Mouse (Mus musculus): ENCODE data around the gene Bmper.

Bmper gene

DNA sequence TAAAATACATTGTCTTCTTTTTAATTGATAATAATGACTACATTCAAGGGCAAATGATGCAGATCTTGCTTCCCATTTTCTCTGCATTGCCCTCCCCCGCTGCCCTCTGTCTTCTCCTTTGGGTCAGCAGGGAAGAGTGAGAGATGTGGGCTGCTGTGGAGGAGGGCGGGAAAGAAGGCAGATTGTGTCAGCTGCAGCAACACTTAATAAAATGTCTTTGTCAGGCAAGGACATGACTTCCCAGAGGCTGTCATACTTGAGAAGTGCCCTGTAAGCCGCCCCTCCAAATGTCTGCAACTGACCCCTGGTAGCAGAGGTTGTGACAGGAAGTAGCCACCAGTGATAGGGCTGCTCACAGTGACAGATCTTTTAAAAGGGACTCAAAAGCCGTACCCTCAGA lies 83.3 kb downstream of the Bmper start:
- DNase-seq (ENCODE audit: low spot score), result no peak

DNA sequence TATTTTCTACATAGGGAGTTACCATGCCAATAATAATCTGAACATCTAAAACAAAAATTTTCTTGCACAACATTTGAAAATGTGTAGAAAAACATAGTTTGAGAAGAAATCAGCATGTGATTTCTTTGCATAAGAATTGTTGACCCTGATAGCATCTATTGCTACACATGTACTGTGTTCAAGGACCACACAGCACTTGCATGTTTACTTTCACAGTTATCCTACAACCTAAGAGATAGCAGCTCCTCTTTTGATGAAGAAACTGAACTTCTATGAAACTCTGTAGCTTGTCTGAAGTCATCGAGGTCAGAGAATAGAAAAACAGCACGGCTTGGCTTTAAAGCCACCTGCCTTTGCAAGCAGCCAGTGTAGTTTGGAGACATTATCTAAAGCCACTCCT lies 85.0 kb downstream of the Bmper start:
- no peak for DNase-seq (ENCODE audit: low spot score)

DNA sequence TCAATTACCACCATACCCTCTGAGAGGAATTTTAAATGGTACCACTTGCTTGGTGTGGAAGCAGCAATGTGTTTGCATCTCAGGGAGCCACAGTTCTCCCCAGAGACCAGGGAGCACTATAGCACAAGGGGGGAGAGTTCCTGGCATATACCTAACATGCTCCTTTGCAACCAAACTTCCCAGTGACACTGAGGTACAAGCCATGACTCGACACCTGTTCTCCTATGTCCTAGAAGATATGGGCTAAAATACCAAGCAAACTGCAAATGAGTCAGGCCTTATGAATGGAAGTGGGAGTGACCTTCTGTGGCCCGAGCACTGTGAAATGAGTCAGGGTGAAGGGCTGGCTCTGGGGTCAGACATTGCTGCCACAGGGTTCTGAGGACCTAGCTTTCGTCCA lies 88.1 kb downstream of the Bmper start:
- no peak for DNase-seq (ENCODE audit: low spot score)

DNA sequence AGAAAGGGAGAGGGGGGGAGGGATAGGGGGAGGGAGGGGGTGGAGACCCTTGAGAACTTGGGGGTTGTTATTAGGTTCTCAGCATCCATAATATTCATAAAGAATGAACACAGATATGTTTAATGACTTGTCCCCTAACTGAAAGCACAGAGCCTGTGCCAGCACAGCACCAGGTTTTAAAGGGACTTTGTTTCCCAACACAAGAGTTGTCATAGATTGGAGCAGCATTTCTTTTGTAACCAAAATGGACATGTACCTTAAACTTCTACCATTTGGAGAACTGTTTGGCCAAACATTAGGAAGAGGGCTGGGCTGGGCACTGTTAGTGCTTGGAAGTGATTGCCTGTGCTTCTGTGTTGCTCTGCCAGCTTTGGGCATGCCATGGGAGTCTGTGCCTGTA lies 89.1 kb downstream of the Bmper start:
- no peak for DNase-seq (ENCODE audit: low spot score)

DNA sequence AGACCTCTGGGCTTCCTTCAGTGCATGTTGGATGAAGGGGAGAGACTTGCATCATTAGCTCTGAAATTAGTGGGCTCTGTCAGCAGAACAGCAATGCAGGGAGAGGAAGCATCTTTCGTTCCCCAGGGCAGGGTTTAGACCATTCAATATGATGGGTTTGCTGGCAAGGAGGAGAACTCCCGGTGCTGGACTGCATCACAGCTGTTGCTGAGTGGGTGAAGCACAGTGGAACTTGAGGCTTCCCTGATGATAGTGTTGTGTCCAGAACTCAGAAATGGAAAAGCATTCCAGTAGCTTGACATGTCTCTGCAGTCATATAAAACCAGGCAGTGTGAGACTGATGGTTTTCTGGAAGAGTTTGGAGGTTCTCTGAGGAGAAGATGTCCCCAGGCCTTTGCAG lies 90.0 kb downstream of the Bmper start:
- DNase-seq (ENCODE audit: low spot score), result no peak

DNA sequence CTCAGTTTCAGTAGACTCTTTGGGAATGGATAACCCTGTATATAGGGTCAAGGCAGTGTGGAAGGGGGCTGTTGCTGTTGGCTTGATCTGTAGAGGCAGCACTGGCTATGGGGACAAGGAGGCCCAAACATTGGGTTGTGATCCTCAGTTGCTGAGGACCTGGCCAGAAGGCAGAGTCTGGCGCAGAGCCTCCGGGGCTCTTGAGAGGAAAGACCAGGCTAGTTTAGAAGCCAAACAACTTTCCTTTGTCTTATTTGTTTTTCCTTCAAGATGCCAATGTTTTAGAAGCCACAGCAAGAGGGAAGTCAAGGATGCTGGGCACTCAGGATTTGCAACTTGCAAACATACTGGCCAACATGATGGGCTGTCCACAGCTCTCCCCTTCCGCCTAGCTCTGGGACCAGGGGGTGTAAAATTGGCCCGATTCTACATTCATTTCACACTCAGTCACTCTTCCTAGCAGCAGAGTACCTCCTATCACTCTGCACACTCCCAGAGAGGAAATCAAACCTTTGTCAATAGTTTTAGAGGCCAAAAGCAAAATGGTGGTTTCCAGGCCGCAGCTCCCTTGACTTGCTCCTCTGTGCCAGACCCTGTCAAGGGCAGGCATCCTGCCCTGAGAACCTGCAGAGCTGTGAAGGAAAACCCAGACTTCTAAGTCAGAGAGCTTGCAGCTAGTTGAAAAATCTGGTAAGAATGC lies 92.9 kb downstream of the Bmper start:
- no peak for DNase-seq (ENCODE audit: low spot score)

DNA sequence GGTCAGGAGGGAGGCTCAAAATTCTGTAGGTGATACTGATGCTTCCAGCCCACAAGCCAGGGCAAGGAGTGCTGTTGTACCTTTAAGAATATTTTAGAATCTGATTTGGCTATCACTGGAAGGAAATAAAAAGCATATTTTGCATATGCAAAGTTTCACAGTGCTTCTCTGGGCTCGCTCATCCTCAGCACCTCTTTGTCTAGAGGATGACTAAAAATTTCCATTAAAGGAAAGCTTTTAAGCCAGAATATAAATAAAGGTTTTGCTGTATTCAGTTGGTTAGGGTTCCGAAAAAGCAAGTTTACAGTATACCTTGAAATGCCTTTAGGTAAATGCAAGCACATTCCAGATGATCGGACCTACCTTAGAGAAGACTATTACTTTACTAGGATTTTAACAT lies 105.0 kb downstream of the Bmper start:
- DNase-seq (ENCODE audit: low spot score), result no peak

DNA sequence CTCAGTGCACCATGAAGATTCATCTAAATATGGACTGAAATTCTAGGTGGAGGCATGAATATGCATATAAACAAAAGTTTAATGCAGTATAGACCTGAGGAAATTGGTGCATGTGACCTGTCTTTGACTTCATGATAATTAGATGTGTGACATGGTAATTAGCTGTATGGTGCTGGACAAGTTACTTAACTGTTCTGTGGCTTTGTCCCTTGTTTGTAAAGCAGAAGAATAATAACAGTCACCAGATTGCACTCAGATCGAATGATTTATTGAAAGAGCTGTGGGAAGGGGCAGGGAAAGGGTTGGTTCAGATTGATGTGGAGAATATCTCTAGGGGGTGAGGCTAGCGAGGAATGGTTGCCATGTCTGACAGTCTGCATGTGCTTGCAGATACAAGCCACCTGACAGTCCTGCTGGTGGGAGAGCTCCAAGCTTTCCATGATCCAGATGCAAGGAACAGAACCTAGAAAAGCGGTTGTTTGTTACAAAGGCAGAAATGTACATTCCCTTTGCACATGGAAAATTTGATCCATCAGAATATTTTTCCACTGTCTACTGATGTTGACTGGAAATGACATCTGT lies 110.3 kb downstream of the Bmper start:
- DNase-seq (ENCODE audit: low spot score), result no peak

DNA sequence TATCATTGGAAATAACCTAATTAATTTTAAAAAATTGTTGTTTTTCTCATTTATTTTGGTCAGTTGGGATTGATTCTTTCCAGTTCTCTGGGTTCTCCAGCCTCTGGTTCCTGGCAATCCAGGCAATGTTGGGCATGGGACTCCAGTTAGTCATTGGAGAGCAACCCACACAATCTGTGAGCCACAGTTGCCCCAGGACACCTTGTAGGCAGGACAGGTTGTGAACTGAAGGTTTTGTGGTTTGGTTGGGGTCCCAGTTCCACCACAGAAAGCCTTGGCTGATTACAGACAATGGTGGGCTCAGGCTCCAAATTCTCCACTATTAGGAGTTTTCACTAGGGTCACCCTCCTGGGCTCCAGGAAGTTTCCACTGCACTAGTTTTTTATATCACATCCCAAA lies 117.7 kb downstream of the Bmper start:
- no peak for DNase-seq (ENCODE audit: low spot score)

DNA sequence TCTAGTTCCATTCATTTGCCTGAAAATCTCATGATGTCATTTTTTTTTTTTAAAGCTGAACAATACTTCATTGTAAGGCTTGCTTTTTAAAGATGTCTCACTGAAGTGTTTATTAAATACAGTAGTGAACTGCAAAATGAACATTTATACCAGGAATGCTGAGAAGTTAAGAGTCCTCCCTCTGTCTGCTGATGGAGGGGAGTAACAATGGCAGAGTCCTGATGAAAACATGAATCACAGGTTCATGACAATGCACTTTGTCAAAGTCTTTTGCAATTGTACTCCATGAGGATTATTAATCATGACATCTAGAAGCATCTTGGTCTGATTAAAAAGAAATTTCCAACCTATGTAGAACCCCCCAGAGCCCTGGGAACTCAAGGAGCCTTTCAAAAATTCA lies 118.4 kb downstream of the Bmper start:
- DNase-seq (ENCODE audit: low spot score), result no peak

DNA sequence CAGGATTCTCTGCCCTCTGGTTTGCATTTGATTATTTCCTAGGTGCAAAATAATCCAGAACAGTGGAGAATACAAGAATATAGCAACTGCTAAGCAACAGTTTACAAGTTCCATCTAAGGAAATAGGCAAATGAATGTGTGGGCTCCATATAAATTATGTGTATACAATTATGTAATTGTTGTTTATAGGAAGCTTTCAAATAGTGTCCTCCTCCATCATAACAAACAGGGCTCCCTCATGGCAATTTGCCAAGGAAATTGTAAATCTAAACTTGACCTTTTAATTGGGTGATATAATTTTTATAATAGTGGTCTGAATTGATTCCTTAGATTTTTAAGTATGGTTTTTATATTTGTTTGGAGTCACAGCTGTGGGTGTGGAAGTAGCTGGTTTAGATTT lies 121.5 kb downstream of the Bmper start:
- no peak for DNase-seq (ENCODE audit: low spot score)

DNA sequence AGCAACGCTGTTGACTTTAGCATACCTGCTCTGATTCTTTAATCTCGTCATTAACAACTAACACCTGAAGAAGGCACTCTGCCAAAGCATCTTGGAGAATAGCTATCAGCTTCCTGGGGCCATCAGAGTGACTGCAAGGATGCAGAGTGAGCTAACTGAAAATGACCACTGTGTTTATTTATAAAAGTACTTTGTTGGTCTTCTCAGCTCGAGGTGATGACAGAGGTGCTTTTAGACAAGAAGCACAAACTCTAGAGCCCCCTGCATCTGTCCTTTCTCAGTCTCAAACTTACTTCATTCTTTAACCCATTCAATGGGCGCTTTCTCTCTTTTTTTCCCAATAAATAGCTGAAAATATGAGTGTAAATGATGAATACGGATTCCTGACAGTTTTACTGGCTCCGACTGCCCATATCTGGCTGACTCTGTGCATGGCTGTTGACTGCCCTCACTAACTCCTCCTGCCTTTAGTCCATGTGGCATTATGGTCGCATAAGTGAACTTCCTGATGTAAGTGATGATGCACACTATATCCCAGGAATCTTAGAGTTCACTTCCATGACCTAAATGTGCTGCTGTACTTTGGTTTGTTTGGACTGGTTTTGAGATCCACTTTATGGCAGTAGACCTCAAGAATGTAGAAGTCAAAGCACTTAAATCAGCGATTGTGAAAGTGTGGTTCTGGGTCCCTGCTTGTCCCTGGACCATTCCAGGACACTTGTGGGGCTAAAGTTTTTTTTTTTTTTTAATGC lies 122.4 kb downstream of the Bmper start:
- no peak for DNase-seq (ENCODE audit: low spot score)

DNA sequence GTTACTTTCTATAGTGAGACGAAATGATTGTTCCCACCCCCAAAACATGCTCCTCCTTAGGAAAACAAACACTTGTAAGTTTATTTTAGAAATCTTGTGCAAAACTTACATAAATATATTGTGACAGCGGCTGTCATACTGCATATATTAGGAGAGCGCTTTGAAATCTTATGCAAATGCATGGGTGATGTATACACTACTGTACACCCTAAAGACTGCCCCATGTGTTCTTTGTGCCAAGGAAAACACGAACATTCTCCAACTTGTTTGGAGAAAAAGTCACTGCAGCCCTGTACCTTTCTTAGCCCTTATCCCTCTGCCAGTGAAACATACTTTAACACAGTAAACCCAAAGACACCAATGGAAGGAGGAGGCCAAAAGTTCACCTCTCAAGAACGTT lies 126.7 kb downstream of the Bmper start:
- DNase-seq (ENCODE audit: low spot score), result no peak

DNA sequence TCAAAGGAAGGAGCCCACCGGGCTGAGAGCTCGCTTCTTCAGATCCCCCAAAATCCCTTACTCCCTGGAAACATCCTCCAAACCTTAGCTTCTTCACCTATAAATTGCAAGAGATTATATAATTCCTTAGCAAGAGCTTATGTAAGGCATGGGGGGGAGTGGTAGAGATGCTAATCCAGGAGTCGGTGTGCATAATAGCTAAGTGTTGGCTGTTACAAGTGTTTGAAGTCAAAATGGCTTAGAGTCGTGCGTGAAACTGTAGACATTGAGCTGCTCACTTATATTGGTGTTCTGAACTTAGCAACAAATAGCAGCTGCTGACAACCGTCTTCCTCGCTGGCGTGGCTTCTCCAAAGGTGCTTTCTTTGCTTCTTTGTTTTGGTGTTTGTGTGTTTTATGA lies 128.5 kb downstream of the Bmper start:
- no peak for DNase-seq (ENCODE audit: low spot score)

DNA sequence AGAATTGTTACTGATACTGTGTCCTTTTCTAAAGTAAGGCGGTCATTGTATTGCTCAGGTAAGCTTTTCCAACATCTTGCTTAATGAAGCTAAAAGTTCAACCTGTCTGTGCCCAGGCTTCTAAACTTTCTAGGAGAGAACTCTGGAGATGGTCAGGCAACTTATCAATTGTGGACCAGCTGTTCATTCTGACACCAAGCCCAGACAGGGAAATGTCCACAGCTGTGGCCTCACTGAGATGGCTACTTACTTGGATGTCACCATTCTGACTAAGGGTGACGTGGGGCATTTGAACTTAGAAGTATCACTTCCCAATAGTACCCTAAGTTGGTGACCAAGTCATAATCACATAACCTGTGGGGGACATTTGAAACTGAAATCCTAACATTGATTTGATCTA lies 129.5 kb downstream of the Bmper start:
- no peak for DNase-seq (ENCODE audit: low spot score)

DNA sequence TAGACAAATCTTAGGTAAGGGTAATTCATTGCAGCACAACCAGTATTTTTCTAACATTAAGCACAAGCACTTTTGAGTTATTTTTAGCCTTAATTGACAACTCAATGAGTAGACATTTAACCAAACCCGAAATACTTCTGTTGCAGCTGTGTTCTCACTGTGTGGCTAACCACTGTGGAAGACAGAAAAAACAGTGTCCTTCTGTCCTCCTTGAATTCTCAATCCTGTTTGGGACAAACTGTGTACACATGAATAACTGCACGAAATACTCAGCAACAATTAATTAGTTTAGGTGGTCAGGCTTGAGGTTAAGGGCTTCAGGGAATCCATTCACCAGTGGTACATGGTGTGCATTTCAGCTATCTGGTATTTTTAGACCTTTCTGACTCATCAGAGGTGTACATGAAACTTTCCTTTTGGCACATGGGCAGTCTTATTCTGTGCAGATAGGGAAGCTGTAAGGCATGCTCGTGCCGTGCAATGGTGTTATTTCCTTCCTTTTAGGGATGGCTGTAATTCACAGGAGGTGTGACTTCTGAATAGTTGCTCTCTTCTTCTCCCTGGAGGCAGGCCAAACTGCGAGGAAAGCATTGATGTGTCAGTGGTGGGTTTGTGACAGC lies 131.4 kb downstream of the Bmper start:
- no peak for DNase-seq (ENCODE audit: low spot score)

DNA sequence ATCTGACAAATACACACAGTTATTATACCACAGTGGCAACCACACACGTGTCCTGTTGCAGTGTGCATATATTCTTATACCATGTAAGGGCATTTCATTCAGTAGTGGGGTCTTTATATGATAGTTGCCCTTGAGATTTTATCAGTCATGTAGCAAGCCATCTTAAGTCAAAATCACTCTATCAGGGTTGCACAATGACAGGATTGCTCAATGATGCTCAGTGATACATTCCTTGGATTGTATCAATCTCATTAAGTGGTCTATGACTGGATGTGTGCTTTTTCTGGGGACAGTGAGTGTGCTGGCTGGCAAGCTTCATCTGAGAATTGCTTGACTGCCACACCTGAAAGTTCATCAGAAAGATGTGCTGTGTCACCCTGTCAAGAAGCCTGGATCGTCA lies 135.2 kb downstream of the Bmper start:
- no peak for DNase-seq (ENCODE audit: low spot score)

DNA sequence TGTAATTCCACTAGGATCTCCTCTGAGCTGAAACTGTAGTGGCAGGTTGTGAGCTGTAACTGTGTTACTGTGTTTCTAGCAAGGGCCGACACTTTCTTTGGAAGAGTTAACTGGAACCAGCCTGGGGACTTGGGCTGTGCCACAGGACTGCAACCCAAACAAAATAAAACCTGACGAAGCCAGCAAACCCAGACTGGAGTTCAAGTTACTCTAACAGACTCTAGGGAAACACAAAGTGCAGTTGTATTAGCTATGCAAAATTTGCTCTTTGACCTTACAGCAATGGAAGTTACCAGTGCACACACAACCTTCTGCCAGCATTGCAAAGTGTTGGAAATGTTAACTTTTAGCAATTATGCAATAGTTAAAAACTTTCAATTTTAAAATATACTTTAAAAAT lies 140.3 kb downstream of the Bmper start:
- no peak for DNase-seq (ENCODE audit: low spot score)

DNA sequence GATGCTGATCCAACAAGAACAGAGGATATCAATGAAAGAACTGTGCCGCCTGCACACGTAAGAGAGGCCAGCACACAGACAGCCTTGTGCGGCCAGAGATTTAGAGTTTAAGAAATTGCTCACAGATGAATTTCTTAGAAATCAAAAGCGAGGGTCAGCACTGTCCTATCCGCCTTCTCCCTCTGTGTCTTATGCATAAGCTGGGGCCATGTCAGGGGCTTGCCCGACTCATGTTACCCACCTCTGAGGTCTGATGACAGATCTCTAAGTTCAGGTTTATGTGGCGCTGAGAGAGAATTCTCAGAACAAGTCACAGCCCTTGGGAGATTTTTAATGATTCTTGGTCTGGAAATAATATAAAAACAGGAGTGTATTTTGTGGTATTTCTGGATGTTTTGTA lies 140.7 kb downstream of the Bmper start:
- no peak for DNase-seq (ENCODE audit: low spot score)

DNA sequence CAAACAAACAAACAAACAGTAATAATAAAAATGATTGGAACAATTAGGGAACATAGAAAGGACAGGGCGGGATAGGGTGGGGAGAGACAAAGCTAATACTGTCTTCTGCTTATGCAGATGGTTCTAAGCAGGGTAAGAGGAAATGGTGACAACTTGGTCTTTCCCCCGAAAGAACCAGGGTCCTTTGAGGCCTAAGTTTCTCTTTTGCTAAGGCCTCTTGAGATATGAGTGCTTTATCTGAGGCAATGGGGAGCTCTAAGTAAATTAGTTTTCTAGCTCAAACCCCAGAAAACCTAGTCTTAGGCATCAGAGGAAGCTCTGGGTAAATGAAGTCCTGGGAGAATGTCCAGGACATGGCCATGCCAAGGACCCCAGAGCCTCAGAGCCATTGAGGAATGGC lies 141.2 kb downstream of the Bmper start:
- DNase-seq (ENCODE audit: low spot score), result no peak

DNA sequence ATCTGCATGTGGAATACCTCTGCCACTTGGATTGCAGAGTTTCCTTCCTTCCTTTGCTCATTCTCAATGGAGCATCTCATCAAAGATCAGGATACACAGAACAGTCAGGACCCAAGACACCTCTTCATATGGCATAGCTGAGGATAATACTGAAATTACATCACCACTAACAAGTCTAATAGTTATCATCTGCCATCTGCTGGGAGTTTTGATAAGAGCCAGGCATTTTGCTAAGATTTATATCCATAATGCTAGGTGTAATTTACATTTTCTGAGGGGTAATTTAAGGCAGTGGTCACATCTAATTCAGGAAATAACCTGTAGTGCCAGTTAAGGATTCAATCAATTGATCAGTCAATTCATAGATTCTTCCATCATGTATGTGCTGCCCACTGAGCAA lies 145.2 kb downstream of the Bmper start:
- DNase-seq (ENCODE audit: low spot score), result no peak

DNA sequence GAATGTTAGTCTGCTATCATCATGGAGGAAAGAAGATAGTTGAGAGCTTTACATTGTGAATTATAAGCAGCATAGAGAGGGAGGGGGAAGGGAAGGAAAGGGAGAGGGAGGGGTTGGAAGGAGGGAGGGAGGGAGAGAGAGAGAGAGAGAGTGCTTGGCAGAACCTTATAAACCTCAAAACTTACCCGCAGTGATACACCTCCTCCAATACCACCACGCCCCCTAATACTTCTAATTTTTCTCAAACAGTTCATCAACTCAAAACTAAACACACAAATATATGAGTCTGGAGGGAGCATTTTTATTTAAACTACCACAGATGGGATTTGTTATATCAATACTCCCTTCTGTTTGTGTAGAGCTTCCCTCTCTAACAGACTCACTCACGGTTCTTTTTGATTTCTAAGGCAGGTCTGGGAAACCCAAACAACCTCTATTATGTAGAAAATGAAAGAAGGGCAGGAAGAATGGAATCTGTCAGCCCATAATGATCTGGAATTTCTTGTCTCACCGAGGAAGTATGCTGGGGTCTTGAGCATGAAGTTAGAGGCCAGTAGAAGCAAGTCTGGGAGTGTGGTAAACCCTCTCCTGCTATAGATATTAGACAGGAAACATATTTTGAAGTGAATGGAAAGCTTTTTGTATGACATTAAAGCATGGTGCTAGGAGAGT lies 152.0 kb downstream of the Bmper start:
- DNase-seq (ENCODE audit: low spot score), result no peak

Data from urinary bladder, postnatal 10 days (tissue).